In genomic region chr13:104632427-104633167, GRCm38 (mm10) we compare ENCODE assay signal across 12 mouse cellular contexts.
DNase-seq lines count a peak whose midpoint lies in the region; ATAC-seq lines count a peak whose summit lies in the region.
"Had no signal": no experiment of that assay in that cellular context is flagged by ENCODE, and none has a peak within 500 bp of the region (broad histone marks: within the 10 kb centered on the region; RNA-seq: fewer than 3 reads in every experiment).

No protein-coding gene starts in this region.

- H3K4me3 ChIP-seq in midbrain, embryonic 16.5 days (ENCODE audit: low read depth, low read length) = no peak overlapping the region
- no peak overlapping the region for H3K4me3 ChIP-seq in midbrain, embryonic 13.5 days (replicated peaks)

- DNase-seq in kidney, adult 9 months = peak; percentile 28
- no peak for DNase-seq in kidney, postnatal 25 days
- DNase-seq in heart, postnatal 4 days = peak; percentile 46
- DNase-seq in gastrocnemius, postnatal 10 days = no peak
- DNase-seq: cerebellum, adult 11 months; right cerebral cortex, postnatal 4 days; thymus, postnatal 25 days had no signal

- no peaks in the 10 kb centered on the region for H3K36me3 ChIP-seq in midbrain, embryonic 16.5 days (ENCODE audit: control insufficient read depth, insufficient read depth, low read length)
- H3K36me3 ChIP-seq in midbrain, embryonic 13.5 days = peaks cover 7% of the 10 kb centered on the region; the same call in 1 of the 2 replicates

- ATAC-seq in midbrain, embryonic 16.5 days = peak; percentile 76
- no peak for ATAC-seq in midbrain, embryonic 13.5 days
- ATAC-seq in erythroid progenitor cell, adult 5-6 weeks (replicated peaks; ENCODE audit: low FRiP score, poor library complexity, severe bottlenecking) = no peak
- ATAC-seq: activated CD4-positive, CD25-positive, alpha-beta regulatory T cell, adult 4 months had no signal

- H3K4me2 ChIP-seq in midbrain, embryonic 16.5 days (ENCODE audit: low read length) = no peak overlapping the region
- H3K4me2 ChIP-seq in midbrain, embryonic 13.5 days (replicated peaks) = no peak overlapping the region

- no peak overlapping the region for H3K27ac ChIP-seq in midbrain, embryonic 16.5 days (ENCODE audit: low read length)
- no peak overlapping the region for H3K27ac ChIP-seq in midbrain, embryonic 13.5 days
- H3K27ac ChIP-seq: macrophage had no signal

- peaks cover 2% of the 10 kb centered on the region; the same call in 1 of the 2 replicates for H3K4me1 ChIP-seq in midbrain, embryonic 16.5 days (ENCODE audit: control insufficient read depth, insufficient read depth, low read length)
- peaks cover 4% of the 10 kb centered on the region for H3K4me1 ChIP-seq in midbrain, embryonic 13.5 days (replicated peaks)

- no peaks in the 10 kb centered on the region for H3K27me3 ChIP-seq in midbrain, embryonic 16.5 days (ENCODE audit: control insufficient read depth, insufficient read depth, low read depth, low read length)
- no peaks in the 10 kb centered on the region for H3K27me3 ChIP-seq in midbrain, embryonic 13.5 days

- 56% methylated on average over 7 of the region's 7 CpGs for WGBS in midbrain, embryonic 16.5 days
- WGBS in midbrain, embryonic 13.5 days = 72% methylated on average over 7 of the region's 7 CpGs

- H3K9me3 ChIP-seq in midbrain, embryonic 16.5 days (replicated peaks; ENCODE audit: control insufficient read depth, low read length, poor library complexity, severe bottlenecking) = no peaks in the 10 kb centered on the region
- no peaks in the 10 kb centered on the region for H3K9me3 ChIP-seq in midbrain, embryonic 13.5 days

- no peak overlapping the region for H3K9ac ChIP-seq in midbrain, embryonic 16.5 days (ENCODE audit: low read depth, low read length)
- no peak overlapping the region for H3K9ac ChIP-seq in midbrain, embryonic 13.5 days (replicated peaks)

Comparison
In these comparisons a context has a peak if more than half of its experiments do, and no peak if none do; other contexts are left out.
1. DNase-seq: peak in kidney, adult 9 months (single experiment) and heart, postnatal 4 days (single experiment); none in kidney, postnatal 25 days (0 of 2) and gastrocnemius, postnatal 10 days (single experiment).